Mouse (Mus musculus): ENCODE measurements around the gene Ablim1. TPM values are rescaled to one million over a fixed set of nuclear protein-coding genes. Genes with fewer than 3 reads are reported as not detected.

The Ablim1 gene
- polyA plus RNA-seq, 1 experiment from 2014 or later, result 30.2 TPM

- WGBS, result 61% methylated on average over 4 of the region's 4 CpGs
- peaks cover 62% of the 10 kb centered on the region for H3K4me1 ChIP-seq (replicated peaks; ENCODE audit: control insufficient read depth, insufficient read depth, low read length)
- ATAC-seq (replicated peaks; ENCODE audit: low FRiP score, low TSS enrichment, low read depth), result no peak
Observed at GRCm38 (mm10) chr19:56998331-56998730, 316.4 kb downstream of the Ablim1 start.

GRCm38 (mm10) chr19:56997164-56997599, 317.5 kb downstream of the Ablim1 start:
- H3K27me3 ChIP-seq (replicated peaks; ENCODE audit: control insufficient read depth, insufficient read depth, low read length), result no peaks in the 10 kb centered on the region
- no peak overlapping the region for H3K4me3 ChIP-seq (ENCODE audit: low read depth, low read length)
- peak overlapping the region; percentile 85 for H3K27ac ChIP-seq (ENCODE audit: low read depth)
- no peaks in the 10 kb centered on the region for H3K36me3 ChIP-seq (ENCODE audit: control insufficient read depth, insufficient read depth, low read length)
- peak; percentile 88 for ATAC-seq (replicated peaks; ENCODE audit: low FRiP score, low TSS enrichment, low read depth)
- WGBS, result 1% methylated on average over 10 of the region's 10 CpGs
- no peaks in the 10 kb centered on the region for H3K9me3 ChIP-seq (ENCODE audit: control insufficient read depth, low read length)
- peak overlapping the region; percentile 39; the same call in 1 of the 2 replicates for H3K4me2 ChIP-seq (ENCODE audit: low read length)
- peak overlapping the region; percentile 20; the same call in 1 of the 2 replicates for H3K9ac ChIP-seq (ENCODE audit: low read length)
- peaks cover 50% of the 10 kb centered on the region for H3K4me1 ChIP-seq (replicated peaks; ENCODE audit: control insufficient read depth, insufficient read depth, low read length)
- peak; percentile 83 for DNase-seq (ENCODE audit: low spot score)

More at GRCm38 (mm10) chr19:56998331-56998730, 316.4 kb downstream of the Ablim1 start:
- Histone ChIP-seq H3K27me3 (replicated peaks; ENCODE audit: control insufficient read depth, insufficient read depth, low read length) (no peaks in the 10 kb centered on the region), H3K4me2 (ENCODE audit: low read length) (no peak overlapping the region), H3K36me3 (ENCODE audit: control insufficient read depth, insufficient read depth, low read length) (no peaks in the 10 kb centered on the region), H3K9me3 (ENCODE audit: control insufficient read depth, low read length) (no peaks in the 10 kb centered on the region), H3K27ac (ENCODE audit: low read depth) (peak overlapping the region; percentile 64; the same call in 1 of the 2 replicates), H3K9ac (ENCODE audit: low read length) (no peak overlapping the region), H3K4me3 (ENCODE audit: low read depth, low read length) (no peak overlapping the region)
- DNase-seq (ENCODE audit: low spot score), result no peak

GRCm38 (mm10) chr19:56995441-56995840, 319.3 kb downstream of the Ablim1 start:
- H3K27me3 ChIP-seq (replicated peaks; ENCODE audit: control insufficient read depth, insufficient read depth, low read length), result no peaks in the 10 kb centered on the region
- no peaks in the 10 kb centered on the region for H3K36me3 ChIP-seq (ENCODE audit: control insufficient read depth, insufficient read depth, low read length)
- ATAC-seq (replicated peaks; ENCODE audit: low FRiP score, low TSS enrichment, low read depth), result no peak
- WGBS, result 74% methylated on average over 4 of the region's 4 CpGs
- no peak overlapping the region for H3K4me2 ChIP-seq (ENCODE audit: low read length)
- H3K4me3 ChIP-seq (ENCODE audit: low read depth, low read length), result no peak overlapping the region
- no peak for DNase-seq (ENCODE audit: low spot score)
- H3K9ac ChIP-seq (ENCODE audit: low read length), result no peak overlapping the region
- H3K4me1 ChIP-seq (replicated peaks; ENCODE audit: control insufficient read depth, insufficient read depth, low read length), result peaks cover 44% of the 10 kb centered on the region
- H3K9me3 ChIP-seq (ENCODE audit: control insufficient read depth, low read length), result no peaks in the 10 kb centered on the region
- H3K27ac ChIP-seq (ENCODE audit: low read depth), result no peak overlapping the region

GRCm38 (mm10) chr19:56994653-56995052, 320.1 kb downstream of the Ablim1 start:
- Histone ChIP-seq H3K27ac (ENCODE audit: low read depth) (no peak overlapping the region; the same call in 1 of the 2 replicates), H3K27me3 (replicated peaks; ENCODE audit: control insufficient read depth, insufficient read depth, low read length) (no peaks in the 10 kb centered on the region), H3K4me3 (ENCODE audit: low read depth, low read length) (no peak overlapping the region), H3K4me1 (replicated peaks; ENCODE audit: control insufficient read depth, insufficient read depth, low read length) (peaks cover 45% of the 10 kb centered on the region), H3K9me3 (ENCODE audit: control insufficient read depth, low read length) (no peaks in the 10 kb centered on the region), H3K4me2 (ENCODE audit: low read length) (no peak overlapping the region), H3K36me3 (ENCODE audit: control insufficient read depth, insufficient read depth, low read length) (no peaks in the 10 kb centered on the region), H3K9ac (ENCODE audit: low read length) (no peak overlapping the region)
- no peak for DNase-seq (ENCODE audit: low spot score)
- ATAC-seq (replicated peaks; ENCODE audit: low FRiP score, low TSS enrichment, low read depth), result no peak
- WGBS, result 78% methylated on average over 4 of the region's 4 CpGs

GRCm38 (mm10) chr19:56993763-56994162, 321.0 kb downstream of the Ablim1 start:
- WGBS, result 74% methylated on average over 4 of the region's 4 CpGs
- Histone ChIP-seq H3K9ac (ENCODE audit: low read length) (no peak overlapping the region), H3K27ac (ENCODE audit: low read depth) (no peak overlapping the region), H3K4me2 (ENCODE audit: low read length) (no peak overlapping the region), H3K4me1 (replicated peaks; ENCODE audit: control insufficient read depth, insufficient read depth, low read length) (peaks cover 47% of the 10 kb centered on the region), H3K9me3 (ENCODE audit: control insufficient read depth, low read length) (no peaks in the 10 kb centered on the region), H3K36me3 (ENCODE audit: control insufficient read depth, insufficient read depth, low read length) (no peaks in the 10 kb centered on the region), H3K4me3 (ENCODE audit: low read depth, low read length) (no peak overlapping the region), H3K27me3 (replicated peaks; ENCODE audit: control insufficient read depth, insufficient read depth, low read length) (no peaks in the 10 kb centered on the region)
- ATAC-seq (replicated peaks; ENCODE audit: low FRiP score, low TSS enrichment, low read depth) (no peak), DNase-seq (ENCODE audit: low spot score) (no peak)

GRCm38 (mm10) chr19:56992978-56993545, 321.7 kb downstream of the Ablim1 start:
- Histone ChIP-seq H3K36me3 (ENCODE audit: control insufficient read depth, insufficient read depth, low read length) (no peaks in the 10 kb centered on the region), H3K27ac (ENCODE audit: low read depth) (no peak overlapping the region), H3K4me3 (ENCODE audit: low read depth, low read length) (no peak overlapping the region), H3K9me3 (ENCODE audit: control insufficient read depth, low read length) (no peaks in the 10 kb centered on the region), H3K9ac (ENCODE audit: low read length) (no peak overlapping the region), H3K4me1 (replicated peaks; ENCODE audit: control insufficient read depth, insufficient read depth, low read length) (peaks cover 53% of the 10 kb centered on the region), H3K4me2 (ENCODE audit: low read length) (no peak overlapping the region), H3K27me3 (replicated peaks; ENCODE audit: control insufficient read depth, insufficient read depth, low read length) (no peaks in the 10 kb centered on the region)
- whole genome bisulfite sequencing, result 72% methylated on average over 8 of the region's 8 CpGs
- no peak for DNase-seq (ENCODE audit: low spot score)
- no peak for ATAC-seq (replicated peaks; ENCODE audit: low FRiP score, low TSS enrichment, low read depth)

GRCm38 (mm10) chr19:56990367-56991111, 324.2 kb downstream of the Ablim1 start:
- 46% methylated on average over 14 of the region's 14 CpGs for WGBS
- Histone ChIP-seq H3K9me3 (ENCODE audit: control insufficient read depth, low read length) (no peaks in the 10 kb centered on the region), H3K9ac (ENCODE audit: low read length) (no peak overlapping the region), H3K4me1 (replicated peaks; ENCODE audit: control insufficient read depth, insufficient read depth, low read length) (peaks cover 46% of the 10 kb centered on the region), H3K36me3 (ENCODE audit: control insufficient read depth, insufficient read depth, low read length) (no peaks in the 10 kb centered on the region), H3K4me2 (ENCODE audit: low read length) (no peak overlapping the region), H3K27ac (ENCODE audit: low read depth) (peak overlapping the region; percentile 12; the same call in 1 of the 2 replicates), H3K4me3 (ENCODE audit: low read depth, low read length) (no peak overlapping the region), H3K27me3 (replicated peaks; ENCODE audit: control insufficient read depth, insufficient read depth, low read length) (no peaks in the 10 kb centered on the region)
- ATAC-seq (replicated peaks; ENCODE audit: low FRiP score, low TSS enrichment, low read depth) (0 out of 2 replicates have a peak, but pooled peaks have one; percentile 30), DNase-seq (ENCODE audit: low spot score) (no peak)

GRCm38 (mm10) chr19:56989171-56989570, 325.5 kb downstream of the Ablim1 start:
- H3K27ac ChIP-seq (ENCODE audit: low read depth), result peak overlapping the region; percentile 67
- no peak overlapping the region for H3K4me3 ChIP-seq (ENCODE audit: low read depth, low read length)
- no peak for ATAC-seq (replicated peaks; ENCODE audit: low FRiP score, low TSS enrichment, low read depth)
- 57% methylated on average over 8 of the region's 8 CpGs for WGBS
- H3K27me3 ChIP-seq (replicated peaks; ENCODE audit: control insufficient read depth, insufficient read depth, low read length), result no peaks in the 10 kb centered on the region
- H3K9me3 ChIP-seq (ENCODE audit: control insufficient read depth, low read length), result no peaks in the 10 kb centered on the region
- H3K4me2 ChIP-seq (ENCODE audit: low read length), result no peak overlapping the region
- no peaks in the 10 kb centered on the region for H3K36me3 ChIP-seq (ENCODE audit: control insufficient read depth, insufficient read depth, low read length)
- no peak for DNase-seq (ENCODE audit: low spot score)
- peaks cover 47% of the 10 kb centered on the region for H3K4me1 ChIP-seq (replicated peaks; ENCODE audit: control insufficient read depth, insufficient read depth, low read length)
- H3K9ac ChIP-seq (ENCODE audit: low read length), result no peak overlapping the region
